Mouse (Mus musculus) embryo, embryonic 11.5 days (tissue): ENCODE data around the gene Slc1a5.

Experiments
- DNase-seq: peaks from one replicate; pipeline ENCODE4 v3.0.0-alpha.2; 2012; ENCODE audit warnings: low read depth, low spot score

The Slc1a5 gene

DNA sequence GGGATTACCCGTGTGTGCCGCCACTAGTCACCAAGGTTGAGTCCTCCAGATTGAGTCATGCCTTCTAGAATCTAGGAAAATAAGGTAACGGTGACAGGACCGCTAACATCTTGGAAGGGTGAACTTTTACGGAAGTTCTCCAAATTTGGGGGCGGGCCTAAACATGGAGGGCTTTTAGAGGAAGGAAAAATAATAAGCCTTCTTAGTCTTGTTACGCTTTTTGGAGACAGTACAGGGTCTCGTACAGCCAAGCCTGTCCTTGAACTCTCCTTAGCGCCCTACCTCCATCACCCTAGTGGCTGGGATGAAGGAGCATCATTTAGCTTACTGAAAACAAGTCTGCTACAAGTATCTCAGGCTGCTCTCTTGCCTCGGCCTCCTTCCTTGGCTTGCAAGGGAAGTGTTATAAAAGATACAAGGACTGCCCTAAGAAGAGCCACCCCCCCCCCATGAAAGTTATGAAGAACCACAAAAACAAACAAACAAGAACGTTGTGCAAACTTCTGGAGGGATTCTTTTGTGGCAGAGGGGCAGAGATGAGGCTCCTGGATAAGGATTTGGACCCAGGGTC, 1.5 kb downstream of the Slc1a5 start:
- DNase-seq = no peak

DNA sequence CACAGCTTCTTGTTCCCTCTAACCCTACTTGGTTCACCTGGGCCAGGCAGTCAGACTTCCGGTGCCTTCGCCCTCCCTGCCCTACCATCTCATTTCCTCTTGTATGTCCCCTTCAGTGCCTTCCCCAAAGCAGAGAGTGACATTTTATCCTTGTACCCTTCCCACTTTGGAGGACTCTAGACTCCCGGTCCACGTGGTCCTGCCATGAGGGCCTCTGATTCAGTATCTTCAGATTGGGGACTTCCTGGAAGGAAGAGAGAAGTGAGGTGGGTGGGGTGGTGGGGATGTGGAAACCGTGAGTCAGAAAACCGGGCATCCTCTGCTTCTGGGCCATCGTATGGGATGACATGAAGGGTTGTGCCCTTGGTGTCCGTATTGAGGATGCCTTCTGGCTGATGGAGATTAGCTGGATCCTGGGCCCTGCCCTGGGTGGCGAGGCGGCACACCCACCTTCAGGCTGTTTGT, 2.1 kb downstream of the Slc1a5 start:
- no peak for DNase-seq

DNA sequence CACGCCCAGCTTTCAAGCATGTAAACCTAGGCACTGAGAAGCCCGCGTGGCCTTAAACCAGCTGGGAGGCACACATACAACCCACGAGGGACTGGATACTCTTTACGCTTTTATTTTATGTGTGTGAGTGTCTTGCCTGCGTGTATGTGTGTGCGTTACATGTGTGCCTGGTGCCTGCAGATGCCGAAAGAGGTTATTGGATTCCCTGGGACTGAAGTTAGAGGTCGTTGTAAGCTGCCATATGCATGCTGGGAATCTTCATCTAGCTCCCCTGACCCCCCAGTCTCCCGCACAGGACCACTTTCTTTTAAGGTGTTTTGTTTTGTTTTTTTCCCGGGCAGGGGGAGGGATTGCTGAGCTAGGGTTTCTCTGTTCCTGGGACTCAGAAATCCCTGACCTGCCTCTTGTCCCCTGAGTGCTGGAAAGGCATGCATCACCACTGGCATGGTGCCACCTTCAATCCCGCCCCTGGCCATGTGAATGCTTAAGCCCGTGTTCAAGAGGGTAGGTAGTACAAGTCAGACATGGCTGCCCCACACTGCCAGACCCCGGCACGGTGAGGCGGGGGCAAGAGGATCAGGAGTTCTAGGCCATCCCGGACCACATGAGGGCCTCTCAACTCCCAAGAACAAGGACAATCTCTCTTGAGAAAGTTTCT, 2.7 kb downstream of the Slc1a5 start:
- DNase-seq = no peak

DNA sequence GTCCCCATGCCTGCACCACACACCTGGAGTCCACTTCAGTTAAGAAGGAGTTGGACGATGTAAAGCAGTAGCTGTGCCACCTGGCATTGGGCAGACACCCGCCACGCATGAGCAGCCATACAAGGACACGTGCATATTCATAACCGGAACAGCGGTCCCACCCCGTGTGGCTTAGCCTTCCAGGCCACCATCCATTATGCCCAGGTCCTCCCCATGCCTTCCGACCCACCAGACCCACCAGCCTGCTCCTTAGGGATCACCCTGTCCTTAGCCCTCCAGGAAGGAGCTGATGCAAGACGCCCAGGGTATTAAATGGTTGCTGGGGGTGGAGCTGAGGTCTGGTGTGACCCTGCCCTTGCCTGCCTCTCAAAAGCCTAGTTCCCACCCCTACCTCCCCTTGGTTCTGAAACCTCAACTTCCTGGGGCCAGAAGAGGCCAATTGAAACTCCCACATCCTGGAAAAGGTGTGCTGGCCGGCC, 3.4 kb downstream of the Slc1a5 start:
- no peak for DNase-seq

DNA sequence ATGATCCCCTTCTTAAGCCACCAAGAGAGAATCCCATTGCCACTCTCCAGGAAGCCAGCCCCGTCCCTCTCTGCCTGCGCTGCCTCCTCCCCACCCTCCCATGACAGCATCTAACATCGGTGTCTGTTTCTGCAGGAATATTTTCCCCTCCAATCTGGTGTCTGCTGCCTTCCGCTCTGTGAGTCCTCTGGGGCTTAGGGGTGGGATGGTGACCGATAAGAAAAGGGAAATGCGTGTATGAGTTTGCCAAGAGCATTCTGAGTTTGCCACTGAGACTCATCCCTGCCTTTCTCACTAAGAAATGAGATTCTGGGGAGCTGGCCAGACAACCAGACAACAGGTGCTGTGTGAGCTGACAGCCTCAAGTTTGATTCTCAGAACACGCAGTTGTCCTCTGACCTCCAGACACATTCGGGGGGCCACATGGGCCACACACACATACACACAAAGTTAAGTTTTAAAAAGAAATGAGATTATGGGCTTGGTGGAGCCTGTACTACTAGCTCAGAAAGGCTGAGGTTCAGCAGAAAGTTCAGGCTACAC, 4.5 kb downstream of the Slc1a5 start:
- DNase-seq = no peak

DNA sequence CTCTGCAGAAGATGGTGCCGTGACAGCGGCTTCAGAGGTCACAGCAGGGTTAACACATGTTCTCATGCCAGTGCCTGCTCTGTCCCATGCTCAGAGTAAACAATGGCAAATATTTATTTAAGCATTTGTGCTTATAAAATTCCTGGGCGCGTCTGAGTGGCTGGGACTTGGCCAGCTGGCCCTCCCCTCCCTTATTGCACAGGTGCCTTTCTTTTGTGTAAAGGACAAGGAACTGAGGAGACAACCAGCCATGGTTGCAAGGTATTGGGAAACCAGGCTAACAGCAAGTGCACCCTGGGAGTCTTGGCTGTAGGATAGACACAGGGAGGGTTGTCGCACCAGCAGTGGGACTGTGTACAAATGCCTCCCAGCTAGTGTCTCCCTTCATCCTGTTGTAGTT, 11.2 kb downstream of the Slc1a5 start:
- DNase-seq = no peak

DNA sequence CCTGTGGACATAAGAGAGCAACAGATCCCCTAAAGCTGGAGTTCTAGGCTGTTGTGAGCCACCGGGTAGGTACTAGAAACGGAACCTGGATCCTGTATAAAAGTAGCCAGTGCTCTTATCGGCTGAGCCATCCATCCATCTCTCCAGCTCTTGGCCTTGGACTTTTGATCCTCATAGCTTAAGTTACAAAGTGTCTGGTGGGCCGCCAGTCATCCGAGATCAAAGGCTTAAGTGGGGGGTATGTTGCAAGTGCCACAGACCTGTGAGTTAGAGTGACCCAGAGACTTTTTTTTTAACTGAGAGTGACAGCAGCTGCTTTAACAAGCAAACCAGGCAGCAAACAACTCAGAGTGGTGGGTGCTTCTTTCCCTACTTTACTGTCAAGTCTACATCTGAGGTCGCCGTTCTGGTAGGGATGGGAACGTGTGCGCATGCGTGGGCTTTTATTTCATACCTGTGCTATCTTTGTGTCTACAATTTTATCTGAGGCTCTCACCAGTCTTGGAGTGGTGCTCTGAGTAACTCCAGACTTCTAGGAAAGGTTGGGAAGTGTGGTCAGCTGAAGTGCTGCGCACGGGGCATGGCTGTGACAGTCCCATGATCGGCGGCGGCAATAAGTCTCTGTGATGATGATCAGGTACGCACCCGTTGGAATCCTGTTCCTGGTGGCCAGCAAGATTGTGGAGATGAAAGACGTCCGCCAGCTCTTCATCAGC, 12.0 kb downstream of the Slc1a5 start:
- DNase-seq = no peak

DNA sequence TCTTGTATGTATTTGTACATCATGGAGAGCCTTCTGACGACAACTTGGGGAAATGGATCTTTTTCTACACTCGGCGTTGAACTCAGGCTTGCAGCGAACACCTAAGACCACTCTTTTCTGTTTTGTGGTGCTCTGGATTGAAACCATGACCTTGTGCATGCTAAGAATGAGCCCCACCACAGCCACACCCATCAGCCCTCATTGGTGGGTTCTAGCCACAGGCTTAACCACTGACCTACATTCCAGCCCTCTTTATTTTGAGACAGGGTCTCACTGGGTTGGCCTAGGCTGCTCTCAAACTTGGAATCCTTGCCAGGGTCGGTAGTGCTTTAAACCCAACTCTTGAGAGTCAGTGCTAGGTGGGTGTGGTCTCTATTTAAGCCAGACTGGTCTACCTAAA, 13.7 kb downstream of the Slc1a5 start:
- no peak for DNase-seq

DNA sequence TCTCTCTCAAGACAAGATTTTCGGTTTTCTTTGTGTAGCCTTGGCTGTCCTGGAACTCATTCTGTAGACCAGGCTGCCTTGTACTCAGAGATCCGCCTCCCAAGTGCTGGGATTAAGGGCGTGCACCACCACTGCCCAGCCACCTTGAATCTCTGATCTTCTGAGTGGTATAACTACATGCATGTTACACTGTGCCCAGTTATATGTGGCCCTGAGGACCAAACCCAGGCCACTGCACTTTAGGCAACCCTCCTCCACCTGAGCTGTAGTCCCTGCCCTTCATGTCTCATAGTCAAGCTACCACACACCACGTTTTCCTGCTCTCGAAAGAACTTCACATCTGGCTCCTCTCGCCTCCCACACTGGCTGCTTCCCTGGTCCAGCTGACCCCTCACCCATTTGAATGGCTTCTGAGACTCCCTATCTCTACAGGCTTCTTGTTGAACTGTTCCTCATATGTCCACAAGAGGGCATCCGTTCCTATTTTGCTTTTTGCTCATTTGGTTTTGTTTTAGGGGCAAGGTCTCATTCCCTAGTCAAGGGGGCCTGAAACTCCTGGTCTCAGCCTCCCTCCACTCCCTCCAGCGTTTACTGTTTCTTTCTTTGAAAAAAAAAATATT, 23.4 kb downstream of the Slc1a5 start:
- DNase-seq = no peak

DNA sequence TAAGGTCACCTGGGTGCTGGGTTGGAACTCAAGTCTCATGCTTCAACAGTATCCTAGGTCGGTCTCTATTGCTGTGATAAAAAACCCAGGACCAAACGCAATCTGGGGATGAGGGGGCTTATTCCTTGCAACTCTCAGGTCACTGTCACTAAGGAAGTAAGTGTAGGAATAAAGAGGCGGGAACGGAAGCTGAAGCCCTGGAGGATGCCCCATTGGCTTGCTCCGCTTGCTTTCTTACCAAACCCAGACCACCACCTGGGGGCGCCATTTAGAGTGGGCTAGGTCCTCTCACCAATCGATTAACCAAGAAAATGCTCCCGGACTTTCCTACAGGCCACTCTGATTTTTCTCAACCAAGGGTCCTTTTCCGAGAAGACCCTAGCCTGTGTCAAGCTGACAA, 26.8 kb downstream of the Slc1a5 start:
- DNase-seq = no peak

DNA sequence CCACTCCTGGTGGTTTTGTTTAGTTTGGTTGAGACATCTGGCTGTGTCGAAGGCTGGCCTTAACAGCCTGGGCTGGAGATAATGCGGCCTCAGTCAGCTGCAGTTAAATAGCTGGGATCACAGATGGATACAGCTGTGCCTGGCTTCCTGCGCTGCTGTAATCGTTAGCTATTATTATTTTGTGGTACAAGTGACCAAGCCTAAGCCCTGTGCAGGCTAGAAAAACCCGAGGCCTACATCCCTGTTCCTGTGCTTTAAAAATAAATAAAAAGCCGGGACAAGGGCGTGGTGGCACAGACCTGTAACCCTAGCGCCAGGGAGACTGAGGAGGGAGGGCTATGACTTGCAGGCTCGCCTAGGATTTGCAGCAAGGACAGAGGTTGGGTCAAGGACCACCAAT, 27.5 kb downstream of the Slc1a5 start:
- no peak for DNase-seq

DNA sequence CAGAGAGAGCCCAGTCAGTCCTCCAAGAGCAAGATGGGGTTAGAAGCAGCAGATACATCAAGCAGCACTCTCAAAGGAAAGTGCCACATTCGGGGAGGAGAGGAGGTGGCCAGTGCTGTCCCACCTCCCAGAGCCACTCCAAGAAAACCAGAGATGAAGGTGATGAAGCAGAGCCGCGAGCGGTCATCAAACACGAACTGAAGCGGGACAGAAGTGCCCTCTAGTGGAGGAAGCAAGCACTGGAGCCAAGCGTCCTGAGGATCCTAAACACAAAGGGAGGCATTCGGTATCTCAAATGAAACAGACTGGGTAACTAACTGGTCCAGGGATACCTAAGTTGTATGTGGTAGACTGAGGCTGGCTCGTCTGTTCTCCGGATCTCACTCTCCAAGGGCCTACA, 28.6 kb downstream of the Slc1a5 start:
- peak; percentile 63 for DNase-seq

DNA sequence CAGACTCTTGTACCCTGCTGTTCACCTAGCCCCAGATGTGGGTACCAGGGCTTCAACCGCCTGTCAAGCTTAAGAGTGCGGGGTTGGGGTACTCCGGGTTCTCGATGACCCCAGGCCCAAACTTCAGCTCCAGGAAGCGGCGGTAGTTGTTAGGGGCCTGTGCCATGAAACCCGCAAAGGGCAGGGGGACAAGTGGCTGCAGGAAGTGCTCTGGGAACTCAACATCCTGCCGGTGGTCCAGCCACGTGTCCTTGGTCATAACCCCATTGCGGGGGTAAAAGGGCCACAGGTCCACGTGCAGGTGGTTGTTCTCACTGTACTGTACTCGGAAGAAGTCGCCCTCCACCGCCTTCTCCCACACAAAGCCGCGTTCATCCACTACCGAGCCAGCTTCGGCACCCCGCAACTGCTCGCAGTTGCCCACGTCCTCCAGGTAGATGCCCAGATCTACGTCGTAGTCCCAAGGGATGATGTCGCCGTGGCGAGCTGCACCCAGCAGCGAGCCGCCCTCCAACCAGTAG, 29.3 kb downstream of the Slc1a5 start:
- no peak for DNase-seq

DNA sequence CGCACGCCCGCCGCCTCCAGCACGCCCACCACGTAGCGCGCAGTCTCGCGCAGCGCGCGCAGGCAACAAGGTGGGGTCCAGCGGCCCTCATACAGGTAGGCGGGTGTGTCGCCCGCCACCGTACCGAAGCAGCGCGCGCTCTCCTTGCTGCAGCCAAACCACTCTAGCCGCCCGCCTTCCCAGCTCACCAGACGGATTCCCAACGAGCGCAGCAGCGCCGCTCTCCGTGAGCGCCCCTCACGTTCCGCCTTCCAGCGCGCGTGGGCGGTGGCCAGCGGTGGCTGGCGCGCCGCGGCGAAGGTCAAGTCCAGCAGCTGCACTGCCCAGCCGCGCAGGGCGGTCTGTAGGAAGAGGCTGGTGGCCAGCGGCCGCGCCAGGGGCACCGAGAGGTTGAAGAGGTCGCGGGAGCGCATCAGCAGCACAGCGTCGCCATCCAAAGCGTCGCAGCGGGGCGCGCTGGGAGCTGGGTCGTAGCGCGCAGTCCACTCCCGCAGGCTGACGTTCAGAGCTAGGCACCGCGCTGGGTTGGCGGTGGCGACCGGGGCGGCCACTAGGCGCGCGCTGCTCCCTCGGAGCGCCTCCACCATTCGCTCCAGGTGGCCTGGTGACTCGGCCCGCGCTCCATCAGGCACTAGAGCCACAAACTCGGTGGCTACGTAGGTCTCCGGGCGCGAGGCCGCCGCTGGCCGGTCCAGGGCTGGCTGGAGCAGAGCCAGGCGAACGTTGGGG, 29.9 kb downstream of the Slc1a5 start:
- peak; percentile 32 for DNase-seq

DNA sequence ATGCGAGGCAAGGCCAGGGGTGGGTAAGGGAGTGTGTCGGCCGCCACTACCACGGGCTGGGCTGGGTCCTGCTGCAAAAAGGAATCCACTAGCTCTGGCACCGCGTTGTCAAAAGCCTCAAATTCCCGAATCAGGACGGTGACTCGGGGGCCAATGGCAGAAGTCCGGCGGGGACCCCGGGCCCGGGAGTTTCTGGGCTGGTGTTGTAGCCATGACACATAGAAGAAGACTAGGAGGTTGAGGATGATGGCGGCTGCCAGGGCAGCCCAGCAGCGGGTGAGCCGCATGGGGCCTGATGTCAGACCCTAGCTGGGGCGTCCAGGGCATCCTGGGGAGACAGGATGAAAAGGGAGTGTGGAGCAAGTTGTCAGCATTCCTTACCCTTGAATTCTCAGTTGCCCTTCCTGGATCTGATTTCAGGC, 30.5 kb downstream of the Slc1a5 start:
- no peak for DNase-seq

DNA sequence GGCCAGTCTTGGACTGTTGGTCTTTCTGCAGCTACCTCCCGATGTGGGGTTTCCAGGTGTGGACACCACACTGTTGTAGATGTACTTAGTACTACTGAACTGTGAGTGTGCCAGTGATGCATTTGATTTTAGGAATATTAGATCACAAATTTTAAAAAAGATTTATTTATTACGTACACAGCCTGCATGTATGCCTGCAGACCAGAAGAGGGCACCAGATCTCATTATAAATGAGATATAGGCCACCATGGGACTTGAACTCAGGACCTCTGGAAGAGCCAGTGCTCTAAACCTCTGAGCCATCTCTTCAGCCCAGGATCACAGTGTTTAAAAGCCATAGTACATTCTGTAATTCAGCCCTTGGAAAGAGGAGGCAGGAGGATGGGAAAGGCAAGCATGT, 31.4 kb downstream of the Slc1a5 start:
- no peak for DNase-seq

DNA sequence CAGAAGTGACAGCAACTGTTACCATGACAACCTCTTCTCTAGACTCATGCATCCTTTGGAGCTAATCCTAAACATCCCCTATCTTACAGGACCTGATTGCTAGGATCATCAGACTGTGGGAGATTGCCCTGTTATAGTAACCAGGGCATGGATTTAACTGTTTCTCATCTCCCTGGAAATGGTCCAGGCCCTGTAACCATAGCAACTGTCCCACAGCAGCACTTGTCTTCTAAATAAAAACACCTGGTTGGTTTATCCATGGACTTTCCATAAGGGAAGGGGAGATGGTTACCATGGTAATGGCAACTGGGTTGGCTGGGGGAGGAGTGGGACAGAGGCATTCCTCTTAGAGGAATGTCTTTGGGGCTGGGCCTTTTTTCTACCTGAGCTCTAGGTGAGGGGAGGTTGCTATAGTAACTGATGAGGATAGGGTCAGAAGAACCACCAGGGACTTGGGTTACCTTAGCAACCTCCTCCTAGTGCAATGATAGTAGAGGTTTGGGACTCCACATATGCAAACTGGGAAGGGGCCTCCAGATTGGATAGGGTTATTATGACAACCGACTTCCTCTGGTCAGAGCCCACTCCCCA, 34.3 kb downstream of the Slc1a5 start, which contains the start of gene Strn4:
Gene Strn4, plus strand, starts transcription at position 539 of the 591 bp plus-strand sequence.
- DNase-seq = peak; percentile 65

DNA sequence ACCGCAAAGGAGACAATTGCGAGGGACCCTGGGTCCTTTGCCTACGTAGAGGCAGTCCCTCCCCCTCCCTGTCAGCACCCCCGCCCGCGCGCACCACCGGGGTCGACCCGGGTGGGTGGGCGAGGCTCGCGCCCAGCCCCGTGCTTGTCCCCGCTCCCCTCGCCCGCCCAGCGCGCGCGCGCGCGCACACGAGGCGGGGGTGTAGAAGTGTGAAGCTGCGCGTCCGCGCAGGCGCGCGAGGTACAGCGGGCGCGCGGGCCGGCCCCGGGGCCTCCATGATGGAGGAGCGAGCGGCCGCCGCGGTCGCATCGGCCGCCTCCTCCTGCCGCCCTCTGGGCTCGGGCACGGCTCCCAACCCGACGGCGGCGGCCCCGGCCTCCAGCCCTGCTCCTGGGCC, 34.9 kb downstream of the Slc1a5 start:
- DNase-seq = peak; percentile 79

DNA sequence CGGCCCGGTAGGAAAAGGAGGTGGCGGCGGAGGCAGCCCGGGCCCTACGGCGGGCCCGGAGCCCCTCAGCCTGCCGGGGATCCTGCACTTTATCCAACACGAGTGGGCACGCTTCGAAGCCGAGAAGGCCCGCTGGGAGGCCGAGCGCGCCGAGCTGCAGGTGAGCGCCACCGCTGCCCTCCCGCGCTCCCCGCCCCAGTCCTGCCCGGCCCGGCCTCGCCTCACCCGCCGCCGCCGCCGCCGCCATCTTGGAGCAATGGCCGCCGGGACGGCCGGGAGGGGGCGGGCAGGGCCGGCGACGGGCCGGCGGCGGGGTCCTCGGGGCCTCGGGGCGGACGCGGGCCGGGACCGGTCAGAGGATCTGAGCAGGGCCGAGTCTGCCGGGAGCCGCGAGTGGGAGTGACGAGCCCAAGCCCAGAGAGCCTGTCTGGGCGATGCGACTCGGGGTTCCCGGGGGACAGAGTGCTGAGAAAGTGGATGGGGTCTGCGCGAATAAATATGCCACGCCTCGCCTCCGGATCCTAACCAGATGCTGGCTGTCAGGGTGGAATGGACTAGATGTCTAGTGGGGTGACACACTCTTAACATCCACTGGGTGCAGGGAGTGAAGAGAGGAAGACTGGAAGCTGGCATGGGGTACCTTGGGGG, 35.5 kb downstream of the Slc1a5 start, which contains the start of gene Fkrp:
Gene Fkrp, minus strand, starts transcription at position 258 of the 648 bp plus-strand sequence.
- no peak for DNase-seq

DNA sequence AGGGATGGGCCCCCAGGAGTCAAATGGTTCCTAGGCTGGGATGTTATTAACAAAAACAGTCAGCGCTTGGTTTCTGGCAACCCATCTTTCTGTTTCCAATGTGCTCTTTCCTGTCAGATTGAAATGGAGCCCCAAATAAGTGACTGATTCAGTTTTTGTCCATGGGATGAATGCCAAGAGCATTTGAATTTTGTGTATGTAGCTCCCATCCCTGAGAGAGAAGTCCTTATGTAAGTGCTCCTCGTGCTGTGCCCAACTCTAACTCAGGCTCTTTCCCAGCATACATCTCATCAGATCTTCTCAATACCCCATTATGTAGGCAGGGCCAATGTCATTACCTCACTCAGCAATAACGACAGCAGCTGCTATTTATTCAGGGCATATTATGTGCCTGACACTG, 36.6 kb downstream of the Slc1a5 start:
- DNase-seq = no peak
